Mouse (Mus musculus) heart, adult 2 months (tissue): ENCODE measurements around the gene Epn3.

Experiments used
- CTCF ChIP-seq: fragments of 200-600 bp; IDR thresholded peaks from 2 replicates; pipeline ENCODE4 v1.8.1; 2022; ENCODE audit warnings: antibody characterized with exemption, mild to moderate bottlenecking, moderate library complexity
- EP300 ChIP-seq: fragments of 200-500 bp; IDR thresholded peaks from 2 replicates; pipeline ENCODE4 v1.6.1; 2011; ENCODE audit warnings: low read depth, low read length, control low read depth; ENCODE audit not compliant: insufficient read depth
- POLR2A ChIP-seq: fragments of 200-500 bp; IDR thresholded peaks from 2 replicates; pipeline ENCODE4 v1.6.1; 2011; ENCODE audit warnings: mild to moderate bottlenecking, low read depth, low read length, control low read depth; ENCODE audit not compliant: insufficient read depth

GRCm38 (mm10) chr11:94491035-94491748, 8.6 kb downstream of the Epn3 start:
- TF ChIP-seq POLR2A, result no peak
- TF ChIP-seq CTCF, result no peak
- TF ChIP-seq EP300, result no peak
